Mouse (Mus musculus): ENCODE measurements around the gene Gh. TPM values are rescaled to one million over a fixed set of nuclear protein-coding genes. Genes with fewer than 3 reads are reported as not detected.

Gene Gh
- polyA plus RNA-seq, 1 experiment: not detected

GRCm38 (mm10) chr11:106274971-106275411, 26.7 kb downstream of the Gh start:
- WGBS: 79% methylated on average over 7 of the region's 7 CpGs
- peaks cover 11% of the 10 kb centered on the region for H3K4me1 ChIP-seq (ENCODE audit: control insufficient read depth, insufficient read depth, low read length)
- TF ChIP-seq CTCF (IDR thresholded peaks at IDR 0.05; ENCODE audit: insufficient read depth, low read depth, low read length) (no peak), POLR2A (IDR thresholded peaks at IDR 0.05; ENCODE audit: insufficient read depth, low read depth, low read length) (no peak)
- no peak overlapping the region for H3K27ac ChIP-seq (ENCODE audit: insufficient read depth, low read depth, low read length)
- no peak overlapping the region for H3K4me3 ChIP-seq (ENCODE audit: insufficient read depth, low read depth, low read length)

- H3K4me3 ChIP-seq (ENCODE audit: insufficient read depth, low read depth, low read length): no peak overlapping the region
- no peak for TF ChIP-seq CTCF (IDR thresholded peaks at IDR 0.05; ENCODE audit: insufficient read depth, low read depth, low read length)
- no peak for TF ChIP-seq POLR2A (IDR thresholded peaks at IDR 0.05; ENCODE audit: insufficient read depth, low read depth, low read length)
- no peak overlapping the region for H3K27ac ChIP-seq (ENCODE audit: insufficient read depth, low read depth, low read length)
- H3K4me1 ChIP-seq (ENCODE audit: control insufficient read depth, insufficient read depth, low read length): peaks cover 12% of the 10 kb centered on the region
- 91% methylated on average over 1 of the region's 1 CpGs for WGBS
Measured at GRCm38 (mm10) chr11:106274374-106274773, 27.3 kb downstream of the Gh start.

- Histone ChIP-seq H3K4me1 (ENCODE audit: control insufficient read depth, insufficient read depth, low read length) (peaks cover 17% of the 10 kb centered on the region), H3K27ac (ENCODE audit: insufficient read depth, low read depth, low read length) (no peak overlapping the region), H3K4me3 (ENCODE audit: insufficient read depth, low read depth, low read length) (no peak overlapping the region)
- no peak for TF ChIP-seq POLR2A (IDR thresholded peaks at IDR 0.05; ENCODE audit: insufficient read depth, low read depth, low read length)
- no peak for TF ChIP-seq CTCF (IDR thresholded peaks at IDR 0.05; ENCODE audit: insufficient read depth, low read depth, low read length)
- 96% methylated on average over 6 of the region's 6 CpGs for WGBS
Measured at GRCm38 (mm10) chr11:106273811-106274210, 27.9 kb downstream of the Gh start.

GRCm38 (mm10) chr11:106273311-106273684, 28.4 kb downstream of the Gh start:
- H3K27ac ChIP-seq (ENCODE audit: insufficient read depth, low read depth, low read length): peak overlapping the region; percentile 67; the same call in 1 of the 2 replicates
- peaks cover 21% of the 10 kb centered on the region for H3K4me1 ChIP-seq (ENCODE audit: control insufficient read depth, insufficient read depth, low read length)
- TF ChIP-seq POLR2A (IDR thresholded peaks at IDR 0.05; ENCODE audit: insufficient read depth, low read depth, low read length): no peak
- WGBS: 13% methylated on average over 16 of the region's 16 CpGs
- H3K4me3 ChIP-seq (ENCODE audit: insufficient read depth, low read depth, low read length): peak overlapping the region; percentile 77

GRCm38 (mm10) chr11:106272644-106273310, 28.9 kb downstream of the Gh start, which contains the start of gene Smarcd2:
TSS of gene Smarcd2 (minus strand) at chr11:106272972.
- H3K4me1 ChIP-seq (ENCODE audit: control insufficient read depth, insufficient read depth, low read length): peaks cover 26% of the 10 kb centered on the region
- TF ChIP-seq CTCF (IDR thresholded peaks at IDR 0.05; ENCODE audit: insufficient read depth, low read depth, low read length) (no peak), POLR2A (IDR thresholded peaks at IDR 0.05; ENCODE audit: insufficient read depth, low read depth, low read length) (peak; percentile 42)
- WGBS: under 1% methylated on average over 72 of the region's 72 CpGs
- H3K4me3 ChIP-seq (ENCODE audit: insufficient read depth, low read depth, low read length): peak within 1 kb of the TSS; percentile 77
- peak within 1 kb of the TSS; percentile 67; the same call in 1 of the 2 replicates for H3K27ac ChIP-seq (ENCODE audit: insufficient read depth, low read depth, low read length)

GRCm38 (mm10) chr11:106271794-106272643, 29.6 kb downstream of the Gh start:
- peak overlapping the region; percentile 77 for H3K4me3 ChIP-seq (ENCODE audit: insufficient read depth, low read depth, low read length)
- TF ChIP-seq POLR2A (IDR thresholded peaks at IDR 0.05; ENCODE audit: insufficient read depth, low read depth, low read length): no peak
- TF ChIP-seq CTCF (IDR thresholded peaks at IDR 0.05; ENCODE audit: insufficient read depth, low read depth, low read length): no peak
- peak overlapping the region; percentile 45; the same call in 1 of the 2 replicates for H3K27ac ChIP-seq (ENCODE audit: insufficient read depth, low read depth, low read length)
- under 1% methylated on average over 41 of the region's 41 CpGs for WGBS
- peaks cover 32% of the 10 kb centered on the region for H3K4me1 ChIP-seq (ENCODE audit: control insufficient read depth, insufficient read depth, low read length)

- H3K27ac ChIP-seq (ENCODE audit: insufficient read depth, low read depth, low read length): peak overlapping the region; percentile 45; the same call in 1 of the 2 replicates
- 27% methylated on average over 5 of the region's 5 CpGs for WGBS
- H3K4me3 ChIP-seq (ENCODE audit: insufficient read depth, low read depth, low read length): peak overlapping the region; percentile 77
- H3K4me1 ChIP-seq (ENCODE audit: control insufficient read depth, insufficient read depth, low read length): peaks cover 30% of the 10 kb centered on the region
- TF ChIP-seq POLR2A (IDR thresholded peaks at IDR 0.05; ENCODE audit: insufficient read depth, low read depth, low read length) (no peak), CTCF (IDR thresholded peaks at IDR 0.05; ENCODE audit: insufficient read depth, low read depth, low read length) (no peak)
Measured at GRCm38 (mm10) chr11:106271131-106271793, 30.4 kb downstream of the Gh start.

GRCm38 (mm10) chr11:106269060-106269431, 32.6 kb downstream of the Gh start:
- no peak overlapping the region for H3K27ac ChIP-seq (ENCODE audit: insufficient read depth, low read depth, low read length)
- WGBS: 72% methylated on average over 3 of the region's 3 CpGs
- H3K4me1 ChIP-seq (ENCODE audit: control insufficient read depth, insufficient read depth, low read length): peaks cover 30% of the 10 kb centered on the region
- no peak overlapping the region for H3K4me3 ChIP-seq (ENCODE audit: insufficient read depth, low read depth, low read length)
- TF ChIP-seq POLR2A (IDR thresholded peaks at IDR 0.05; ENCODE audit: insufficient read depth, low read depth, low read length): no peak
- no peak for TF ChIP-seq CTCF (IDR thresholded peaks at IDR 0.05; ENCODE audit: insufficient read depth, low read depth, low read length)
